In genomic region chr2:65337378-65338140, GRCm38 (mm10) we compare ENCODE assay signal across 9 mouse cellular contexts. TPM values are rescaled to one million over a fixed set of nuclear protein-coding genes. Genes with fewer than 3 reads are reported as not detected.
A peak's percentile ranks its signal among the peaks of the same experiment; 100 is the strongest.
DNase-seq lines count a peak whose midpoint lies in the region; ATAC-seq and TF ChIP-seq lines count a peak whose summit lies in the region.
"Had no signal": no experiment of that assay in that cellular context is flagged by ENCODE, and none has a peak within 500 bp of the region (broad histone marks: within the 10 kb centered on the region; RNA-seq: fewer than 3 reads in every experiment).

No protein-coding gene starts in this region.

- peak; percentile 89 for ATAC-seq in midbrain, embryonic 16.5 days

- H3K9ac ChIP-seq in midbrain, embryonic 16.5 days (ENCODE audit: low read depth, low read length): no peak overlapping the region
- H3K9ac ChIP-seq: limb, embryonic 15.5 days had no signal

- H3K36me3 ChIP-seq in kidney, adult 2 months (ENCODE audit: control insufficient read depth, insufficient read depth, low read length): no peaks in the 10 kb centered on the region
- no peaks in the 10 kb centered on the region for H3K36me3 ChIP-seq in midbrain, embryonic 16.5 days (ENCODE audit: control insufficient read depth, insufficient read depth, low read length)
- no peaks in the 10 kb centered on the region for H3K36me3 ChIP-seq in thymus, adult 2 months (ENCODE audit: control insufficient read depth, insufficient read depth, low read length)
- H3K36me3 ChIP-seq: limb, embryonic 15.5 days had no signal

- DNase-seq in gastrocnemius, adult 18-20 months (ENCODE audit: low spot score): peak; percentile 19
- DNase-seq in gastrocnemius, adult 8-10 months (ENCODE audit: low spot score in 2 of 2): no peak
- peak; percentile 79 for DNase-seq in embryo, embryonic 11 days
- DNase-seq in heart, adult 8-10 months (ENCODE audit: low spot score): peak; percentile 24
- DNase-seq in kidney, adult 2 months: peak; percentile 74
- DNase-seq in left cerebral cortex, postnatal 4 days: peak; percentile 51
- DNase-seq in thymus, adult 2 months: peak; percentile 39

- no peak for TF ChIP-seq POLR2A in kidney, adult 2 months (IDR thresholded peaks at IDR 0.05; ENCODE audit: low read depth, low read length)
- TF ChIP-seq POLR2A in thymus, adult 2 months (IDR thresholded peaks at IDR 0.05; ENCODE audit: control insufficient read depth, extremely low read depth, insufficient read depth, low read length, poor library complexity): no peak

- H3K4me3 ChIP-seq in kidney, adult 2 months (ENCODE audit: insufficient read depth, low read depth, low read length): no peak overlapping the region
- no peak overlapping the region for H3K4me3 ChIP-seq in midbrain, embryonic 16.5 days (ENCODE audit: low read depth, low read length)
- no peak overlapping the region for H3K4me3 ChIP-seq in thymus, adult 2 months (ENCODE audit: control insufficient read depth, insufficient read depth, low read length)
- H3K4me3 ChIP-seq: limb, embryonic 15.5 days had no signal

- H3K27ac ChIP-seq in kidney, adult 2 months (ENCODE audit: insufficient read depth, low read depth, low read length): no peak overlapping the region
- no peak overlapping the region for H3K27ac ChIP-seq in midbrain, embryonic 16.5 days (ENCODE audit: low read length)
- peak overlapping the region; percentile 91 for H3K27ac ChIP-seq in thymus, adult 2 months (ENCODE audit: control insufficient read depth, insufficient read depth, low read length)
- H3K27ac ChIP-seq: limb, embryonic 15.5 days had no signal

- WGBS in kidney, adult 2 months: 19% methylated on average over 13 of the region's 14 CpGs
- 14% methylated on average over 14 of the region's 14 CpGs for WGBS in midbrain, embryonic 16.5 days
- 14% methylated on average over 14 of the region's 14 CpGs for WGBS in thymus, adult 2 months

- H3K4me1 ChIP-seq in kidney, adult 2 months (ENCODE audit: control insufficient read depth, insufficient read depth, low read length): no peaks in the 10 kb centered on the region; the same call in 1 of the 2 replicates
- peaks cover 5% of the 10 kb centered on the region; the same call in 1 of the 2 replicates for H3K4me1 ChIP-seq in midbrain, embryonic 16.5 days (ENCODE audit: control insufficient read depth, insufficient read depth, low read length)
- H3K4me1 ChIP-seq in thymus, adult 2 months (replicated peaks; ENCODE audit: control insufficient read depth, insufficient read depth, low read length): peaks cover 37% of the 10 kb centered on the region

- intact Hi-C loops in left cerebral cortex, postnatal 4 days (cut with DNase I): loop anchor here (5.0 to 10.0 kb wide), 2 partner anchors 193 to 375 kb away; no protein-coding TSS in a partner anchor

- TF ChIP-seq CTCF in kidney, adult 2 months (conservative IDR thresholded peaks at IDR 0.05; ENCODE audit: insufficient read depth, insufficient read length, low read depth, low read length): peak; percentile 89
- TF ChIP-seq CTCF in thymus, adult 2 months (IDR thresholded peaks at IDR 0.05; ENCODE audit: borderline replicate concordance, control insufficient read depth, extremely low read depth, insufficient read depth, low read length, poor library complexity): no peak

- H3K4me2 ChIP-seq in midbrain, embryonic 16.5 days (ENCODE audit: low read length): peak overlapping the region; percentile 34; the same call in 1 of the 2 replicates
- H3K4me2 ChIP-seq: limb, embryonic 15.5 days had no signal

- no peaks in the 10 kb centered on the region for H3K27me3 ChIP-seq in kidney, adult 2 months (replicated peaks; ENCODE audit: control insufficient read depth, insufficient read depth, low read length)
- no peaks in the 10 kb centered on the region for H3K27me3 ChIP-seq in midbrain, embryonic 16.5 days (ENCODE audit: control insufficient read depth, insufficient read depth, low read depth, low read length)
- no peaks in the 10 kb centered on the region for H3K27me3 ChIP-seq in thymus, adult 2 months (ENCODE audit: control insufficient read depth, insufficient read depth, low read length)
- H3K27me3 ChIP-seq: limb, embryonic 15.5 days had no signal

- no peaks in the 10 kb centered on the region for H3K9me3 ChIP-seq in midbrain, embryonic 16.5 days (replicated peaks; ENCODE audit: control insufficient read depth, low read length, poor library complexity, severe bottlenecking)
- H3K9me3 ChIP-seq: limb, embryonic 15.5 days had no signal

RNA-seq across cellular contexts. Expression of gene Slc38a11, which starts 26.3 kb away (rescaled TPM):
- total RNA-seq in gastrocnemius, adult 18-20 months (2021): under 1 TPM; 0.71 to 0.78 TPM
- under 1 TPM; 0.48 to 0.94 (median 0.58) TPM for total RNA-seq in gastrocnemius, adult 8-10 months (2022)
- 1 to 10 TPM in 3 of 4 experiments, under 1 TPM in 1; 0.91 to 2.5 (median 1.6) TPM for total RNA-seq in heart, adult 8-10 months (2022)
- 0.80 and 0.83 TPM in 2 replicates for polyA plus RNA-seq in kidney, adult 2 months (2012; rRNA removed)
- 1 to 10 TPM; 1.4 to 1.6 TPM for total RNA-seq in left cerebral cortex, postnatal 4 days (2021)
- polyA plus RNA-seq in midbrain, embryonic 16.5 days (2015; fragmentation: Nextera tagmentation; extraction: Ambion mirVana): 1.3 and 1.6 TPM in 2 replicates
- polyA plus RNA-seq in thymus, adult 2 months (2012; rRNA removed): 0.15 TPM in 1 of 2 replicates, not detected in the other

Comparison
In these comparisons a context has a peak if more than half of its experiments do, and no peak if none do; other contexts are left out.
1. DNase-seq: peak in gastrocnemius, adult 18-20 months (single experiment), embryo, embryonic 11 days (single experiment), heart, adult 8-10 months (single experiment), kidney, adult 2 months (single experiment), left cerebral cortex, postnatal 4 days (single experiment) and thymus, adult 2 months (single experiment); none in gastrocnemius, adult 8-10 months (0 of 2).